Mouse (Mus musculus) heart, embryonic 11.5 days (tissue): ENCODE measurements around the gene Tcam1. TPM values are rescaled to one million over a fixed set of nuclear protein-coding genes. Genes with fewer than 3 reads are reported as not detected.

ENCODE experiments used
- ATAC-seq: fragments of 200-750 bp; cut with Nextera tagmentation; replicated peaks from 2 replicates; pipeline ENCODE4 v1.8.0; 2017; ENCODE audit warnings: moderate library complexity; ENCODE audit not compliant: insufficient number of reproducible peaks, low FRiP score, low TSS enrichment
- H3K27ac ChIP-seq: fragments of 300-500 bp; sonication (generic); 2 replicates; pipeline ENCODE4 v1.5.1; 2014; ENCODE audit warnings: mild to moderate bottlenecking, low read depth, low read length
- H3K27me3 ChIP-seq: fragments of 300-500 bp; sonication (generic); 2 replicates; pipeline ENCODE4 v1.6.1; 2014; ENCODE audit warnings: mild to moderate bottlenecking, low read length, mixed read lengths; ENCODE audit not compliant: control insufficient read depth, insufficient read depth
- H3K36me3 ChIP-seq: fragments of 300-500 bp; sonication (generic); 2 replicates; pipeline ENCODE4 v1.6.1; 2014; ENCODE audit warnings: mild to moderate bottlenecking, low read length, moderate library complexity, mixed read lengths; ENCODE audit not compliant: control insufficient read depth, insufficient read depth
- H3K4me1 ChIP-seq: fragments of 300-500 bp; sonication (generic); 2 replicates; pipeline ENCODE4 v1.6.1; 2014; ENCODE audit warnings: low read length; ENCODE audit not compliant: control insufficient read depth, insufficient read depth
- H3K4me2 ChIP-seq: fragments of 300-500 bp; sonication (generic); 2 replicates; pipeline ENCODE4 v1.6.1; 2014; ENCODE audit warnings: mild to moderate bottlenecking, moderate library complexity
- H3K4me3 ChIP-seq: fragments of 300-500 bp; sonication (generic); 2 replicates; pipeline ENCODE4 v1.5.1; 2014; ENCODE audit warnings: low read depth, low read length
- H3K9ac ChIP-seq: fragments of 300-500 bp; sonication (generic); 2 replicates; pipeline ENCODE4 v1.6.1; 2014; ENCODE audit warnings: mild to moderate bottlenecking, low read depth, low read length, moderate library complexity
- H3K9me3 ChIP-seq: fragments of 300-500 bp; sonication (generic); replicated peaks from 2 replicates; pipeline ENCODE4 v1.6.1; 2016; ENCODE audit warnings: low read length; ENCODE audit not compliant: control insufficient read depth
- WGBS: fragments of 180-500 bp; shearing (Covaris S2); extraction: QIAGEN DNeasy Blood & Tissue Kit; methylation state at CpG from one replicate; pipeline ENCODE4 v1.1.7; 2014; ENCODE audit not compliant: insufficient replicate concordance; 5-methylcytosine and 5-hydroxymethylcytosine counted together
- polyA plus RNA-seq: library from polyadenylated mRNA; unstranded; fragments of >200 nt; fragmentation: Nextera tagmentation; extraction: Ambion mirVana; gene quantifications from 2 replicates; pipeline ENCODE4 v1.2.1, GENCODE M21; 2014

Gene Tcam1
- polyA plus RNA-seq, 1 experiment from 2014 or later = 0.13 TPM

DNA sequence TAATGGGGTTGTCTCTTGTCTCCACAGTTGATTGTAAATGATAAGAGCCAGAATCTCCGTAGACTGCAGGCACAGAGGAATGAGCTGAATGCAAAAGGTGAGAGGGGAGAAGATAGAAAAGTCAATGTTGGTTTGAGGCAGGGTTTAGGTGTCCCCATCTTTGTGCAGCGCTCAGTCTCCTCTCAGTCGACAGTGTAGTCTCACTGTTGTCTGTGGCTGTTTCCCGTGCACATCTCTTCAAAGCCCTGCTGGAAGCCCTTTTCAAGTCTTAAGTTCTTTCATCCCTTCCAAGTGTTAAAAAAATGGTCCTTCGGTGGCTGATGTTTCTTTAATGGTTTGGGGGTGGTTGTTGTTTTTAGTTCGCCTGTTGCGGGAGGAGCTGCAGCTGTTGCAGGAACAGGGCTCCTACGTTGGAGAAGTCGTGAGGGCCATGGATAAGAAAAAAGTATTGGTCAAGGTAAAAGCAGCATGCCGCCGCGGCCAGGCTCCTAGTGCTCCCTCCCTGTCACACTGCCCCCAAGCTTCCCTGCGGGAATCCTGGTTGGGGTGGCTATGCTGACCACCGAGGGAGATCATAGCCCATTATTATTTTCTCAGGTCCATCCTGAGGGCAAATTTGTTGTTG is 15.5 kb upstream of the Tcam1 start:
- Histone ChIP-seq H3K4me2 (no peak overlapping the region), H3K36me3 (peaks cover 56% of the 10 kb centered on the region), H3K9me3 (no peaks in the 10 kb centered on the region), H3K27me3 (no peaks in the 10 kb centered on the region), H3K4me3 (no peak overlapping the region), H3K4me1 (peaks cover 11% of the 10 kb centered on the region), H3K27ac (no peak overlapping the region), H3K9ac (no peak overlapping the region)
- 79% methylated on average over 14 of the region's 14 CpGs for WGBS
- no peak for ATAC-seq

DNA sequence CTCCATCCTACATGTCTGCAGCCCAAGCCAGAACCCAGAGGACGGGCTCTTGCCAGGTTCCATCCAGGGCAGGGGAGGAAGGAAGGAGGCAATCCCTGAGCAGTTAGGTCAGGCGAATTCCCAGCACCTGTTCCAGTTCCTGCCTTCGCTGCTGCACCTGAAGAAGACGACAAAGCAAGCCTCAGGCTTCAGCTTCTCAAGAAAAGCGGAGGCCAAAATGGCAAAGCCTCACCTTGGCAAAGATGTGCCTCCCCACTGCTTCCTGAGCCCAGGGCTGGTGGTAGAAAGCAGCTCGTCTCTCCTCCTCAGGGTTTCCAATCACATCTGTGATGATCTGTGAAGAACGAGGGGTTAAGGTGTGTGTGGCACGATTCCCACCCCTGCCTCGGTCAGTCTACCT is 12.5 kb upstream of the Tcam1 start:
- ATAC-seq = no peak
- no peaks in the 10 kb centered on the region for H3K27me3 ChIP-seq
- H3K27ac ChIP-seq = no peak overlapping the region
- peaks cover 13% of the 10 kb centered on the region for H3K4me1 ChIP-seq
- peaks cover 57% of the 10 kb centered on the region for H3K36me3 ChIP-seq
- WGBS = 86% methylated on average over 9 of the region's 9 CpGs
- H3K9me3 ChIP-seq = no peaks in the 10 kb centered on the region
- no peak overlapping the region for H3K4me3 ChIP-seq
- no peak overlapping the region for H3K4me2 ChIP-seq
- no peak overlapping the region for H3K9ac ChIP-seq

DNA sequence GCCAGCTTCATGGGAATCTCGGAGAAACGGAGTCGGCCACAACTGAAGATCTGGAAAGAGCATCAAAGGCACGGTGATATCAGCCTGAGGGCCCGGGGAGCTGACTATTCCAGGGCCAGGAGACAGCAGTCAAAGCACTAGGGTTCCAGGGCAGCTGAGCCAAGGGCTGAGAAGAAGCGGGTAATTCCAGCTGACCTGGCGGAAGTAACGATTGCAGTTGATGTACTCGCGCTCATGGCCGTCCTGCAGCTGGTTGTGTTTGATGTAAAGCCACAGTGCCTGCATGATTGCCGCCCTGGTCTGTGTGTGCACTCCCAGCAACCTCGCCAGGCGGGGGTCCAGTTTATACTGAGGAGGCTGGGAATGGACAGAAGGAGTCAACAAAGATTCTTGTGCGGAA is 11.5 kb upstream of the Tcam1 start:
- H3K27ac ChIP-seq = no peak overlapping the region
- no peak overlapping the region for H3K4me3 ChIP-seq
- H3K27me3 ChIP-seq = no peaks in the 10 kb centered on the region
- no peak overlapping the region for H3K4me2 ChIP-seq
- H3K9me3 ChIP-seq = no peaks in the 10 kb centered on the region
- 91% methylated on average over 15 of the region's 15 CpGs for WGBS
- peaks cover 53% of the 10 kb centered on the region for H3K36me3 ChIP-seq
- no peak for ATAC-seq
- H3K4me1 ChIP-seq = peaks cover 16% of the 10 kb centered on the region
- H3K9ac ChIP-seq = no peak overlapping the region

DNA sequence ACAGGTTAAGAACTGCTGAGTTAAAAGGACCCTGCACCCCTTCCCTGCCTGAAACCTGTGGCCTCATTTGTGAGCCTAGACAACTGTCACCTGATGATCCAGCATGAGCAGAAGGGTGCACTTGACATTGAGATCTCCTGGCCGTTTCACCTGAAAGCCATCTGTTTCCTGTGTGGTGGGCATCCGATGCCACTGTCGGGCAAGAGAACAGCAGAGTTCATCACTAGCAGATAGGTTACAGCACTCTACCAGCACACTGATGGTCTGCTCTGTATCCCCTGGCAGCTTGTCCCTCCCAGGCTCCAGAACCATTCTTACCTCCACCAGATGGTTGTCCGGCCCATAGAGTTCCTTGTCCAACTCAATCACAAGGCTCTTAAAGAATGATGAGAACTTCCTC is 10.9 kb upstream of the Tcam1 start:
- no peak for ATAC-seq
- 90% methylated on average over 4 of the region's 4 CpGs for WGBS

GRCm38 (mm10) chr11:106266431-106266830 is 10.0 kb upstream of the Tcam1 start:
- Histone ChIP-seq H3K9ac (no peak overlapping the region), H3K27me3 (no peaks in the 10 kb centered on the region), H3K4me3 (no peak overlapping the region), H3K27ac (no peak overlapping the region), H3K36me3 (peaks cover 48% of the 10 kb centered on the region), H3K9me3 (no peaks in the 10 kb centered on the region), H3K4me2 (no peak overlapping the region), H3K4me1 (peaks cover 23% of the 10 kb centered on the region)
- no peak for ATAC-seq
- WGBS = 89% methylated on average over 10 of the region's 10 CpGs

More for the DNA sequence above, 10.9 kb upstream of the Tcam1 start:
- Histone ChIP-seq H3K9ac (no peak overlapping the region), H3K4me2 (no peak overlapping the region), H3K9me3 (no peaks in the 10 kb centered on the region), H3K27ac (no peak overlapping the region), H3K4me3 (no peak overlapping the region), H3K4me1 (peaks cover 19% of the 10 kb centered on the region), H3K27me3 (no peaks in the 10 kb centered on the region), H3K36me3 (peaks cover 53% of the 10 kb centered on the region)

DNA sequence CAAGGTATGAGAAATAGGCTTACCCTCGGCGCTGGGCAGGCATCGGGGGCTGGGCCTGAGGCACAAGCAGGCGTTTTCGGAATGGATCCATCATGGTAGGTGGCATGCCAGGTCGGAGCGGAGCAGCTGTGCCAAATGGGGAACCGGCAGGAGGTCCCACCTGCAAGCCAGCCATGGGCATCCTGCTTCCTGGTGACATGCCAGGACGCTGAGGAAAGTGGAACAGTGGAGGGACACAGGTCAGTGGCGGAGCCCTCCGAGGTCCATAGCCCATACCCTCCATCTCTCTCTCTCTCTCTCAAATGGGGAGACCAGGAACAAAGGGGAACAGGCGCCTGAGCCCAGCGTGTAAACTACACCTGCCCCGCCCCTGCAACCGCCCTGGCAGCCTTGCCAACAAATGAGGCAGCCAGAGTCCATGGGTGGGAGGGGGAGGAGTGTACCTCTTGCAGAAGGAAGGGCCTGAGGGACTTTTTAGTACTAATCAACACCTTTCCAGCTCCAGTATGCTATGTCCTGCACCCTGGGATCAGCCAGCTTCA is 9.1 kb upstream of the Tcam1 start:
- H3K9ac ChIP-seq = 0 out of 2 replicates have a peak overlapping the region, but pooled peaks have one; percentile 43
- no peak overlapping the region; the same call in 1 of the 2 replicates for H3K27ac ChIP-seq
- 63% methylated on average over 15 of the region's 15 CpGs for WGBS
- no peaks in the 10 kb centered on the region for H3K27me3 ChIP-seq
- ATAC-seq = no peak
- H3K36me3 ChIP-seq = peaks cover 39% of the 10 kb centered on the region
- H3K4me3 ChIP-seq = no peak overlapping the region
- H3K9me3 ChIP-seq = no peaks in the 10 kb centered on the region
- no peak overlapping the region for H3K4me2 ChIP-seq
- H3K4me1 ChIP-seq = peaks cover 27% of the 10 kb centered on the region

DNA sequence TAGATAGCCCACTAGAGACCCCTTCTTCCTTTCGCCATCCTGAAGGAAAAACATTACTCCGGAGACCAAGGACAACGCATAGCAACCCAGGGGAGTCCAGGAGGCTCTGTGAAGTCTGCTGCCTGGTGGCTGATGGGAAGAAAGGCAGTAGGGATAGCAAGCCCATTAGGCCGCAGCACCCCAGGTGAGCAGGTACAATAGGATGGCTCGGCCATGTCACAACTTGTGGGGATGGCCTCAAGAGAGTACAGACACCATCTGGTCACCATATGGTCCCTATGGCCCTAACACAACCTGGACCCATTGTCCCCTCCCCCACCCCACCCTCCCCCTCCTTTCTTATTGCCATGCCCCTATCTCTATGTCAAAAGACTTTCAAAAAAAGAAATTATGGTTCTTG is 8.6 kb upstream of the Tcam1 start:
- H3K27me3 ChIP-seq = no peaks in the 10 kb centered on the region
- peaks cover 27% of the 10 kb centered on the region for H3K4me1 ChIP-seq
- no peak overlapping the region for H3K4me2 ChIP-seq
- ATAC-seq = no peak
- no peaks in the 10 kb centered on the region for H3K9me3 ChIP-seq
- no peak overlapping the region for H3K9ac ChIP-seq
- H3K27ac ChIP-seq = no peak overlapping the region
- H3K4me3 ChIP-seq = no peak overlapping the region
- WGBS = 68% methylated on average over 5 of the region's 5 CpGs
- peaks cover 38% of the 10 kb centered on the region for H3K36me3 ChIP-seq

- Histone ChIP-seq H3K9me3 (no peaks in the 10 kb centered on the region), H3K9ac (peak overlapping the region; percentile 46; the same call in 1 of the 2 replicates), H3K36me3 (peaks cover 36% of the 10 kb centered on the region), H3K4me3 (no peak overlapping the region), H3K27me3 (no peaks in the 10 kb centered on the region), H3K4me2 (no peak overlapping the region), H3K27ac (no peak overlapping the region), H3K4me1 (peaks cover 27% of the 10 kb centered on the region)
- 53% methylated on average over 8 of the region's 8 CpGs for WGBS
- ATAC-seq = no peak
Measured at GRCm38 (mm10) chr11:106268326-106269059, 8.0 kb upstream of the Tcam1 start.
